Mouse (Mus musculus) lung, adult 2 months (tissue): ENCODE measurements at regions not wholly inside any gene's neighbourhood (a gene's known extent, or its start where the extent isn't known, plus 50 kb on each side); places are given as distances from the start of the nearest gene placed in this dataset.

Experiments
- CTCF ChIP-seq: fragments of 200-500 bp; IDR thresholded peaks from 2 replicates; pipeline ENCODE4 v1.5.1; 2011; ENCODE audit warnings: mild to moderate bottlenecking, low read length, control low read depth; ENCODE audit not compliant: insufficient read depth
- POLR2A ChIP-seq: fragments of 200-500 bp; IDR thresholded peaks from 2 replicates; pipeline ENCODE4 v1.6.1; 2011; ENCODE audit warnings: low read depth, mild to moderate bottlenecking, control low read depth, low read length, borderline replicate concordance; ENCODE audit errors: extremely low read depth

DNA sequence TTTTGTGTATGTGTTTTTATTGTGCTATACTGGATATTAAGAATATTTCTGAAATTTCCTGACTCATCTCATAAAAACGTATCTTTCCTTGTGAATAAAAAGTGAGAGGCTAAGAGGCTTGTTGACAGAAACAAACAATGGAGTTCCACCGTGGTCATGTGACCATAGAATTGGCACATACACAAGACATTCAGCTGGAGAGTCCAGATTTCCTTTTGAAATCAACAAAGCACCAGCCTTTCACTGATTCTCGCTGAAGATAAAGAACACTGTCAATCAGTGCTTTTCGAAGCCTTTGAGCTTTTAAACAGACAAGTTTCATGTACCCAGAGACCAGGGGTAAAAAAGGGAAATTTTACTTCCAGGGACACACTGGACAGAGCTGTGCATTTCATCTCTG lies 80.3 kb upstream of the Bet1 start:
- TF ChIP-seq CTCF (no peak), POLR2A (no peak)
